In the genomic region with DNA sequence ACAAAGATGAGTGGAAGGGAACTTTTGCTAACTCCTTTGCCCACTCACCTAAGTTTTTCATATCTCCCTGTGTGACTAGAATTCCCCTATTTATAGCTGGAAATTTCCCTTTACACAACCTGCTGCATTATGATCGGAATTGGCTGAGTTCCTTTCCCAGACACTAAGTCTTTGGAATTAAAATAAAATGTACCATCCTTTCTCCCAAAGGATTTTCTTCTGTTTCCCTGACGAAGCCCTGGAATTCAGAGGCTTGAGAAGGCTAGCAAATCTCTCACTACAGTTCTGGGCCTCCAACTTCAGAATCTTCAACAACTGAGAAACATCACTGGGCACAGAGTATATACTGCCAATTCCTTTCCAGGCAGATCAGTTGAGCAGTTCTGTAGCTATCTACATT, we compare ENCODE assay signal across 8 mouse cellular contexts. TPM values are rescaled to one million over a fixed set of nuclear protein-coding genes. Genes with fewer than 3 reads are reported as not detected.
A peak's percentile ranks its signal among the peaks of the same experiment; 100 is the strongest.
DNase-seq lines count a peak whose midpoint lies in the region; ATAC-seq and TF ChIP-seq lines count a peak whose summit lies in the region.

No protein-coding gene starts in this region.

- H3K4me2 ChIP-seq in kidney, embryonic 14.5 days (replicated peaks; ENCODE audit: low read depth, low read length), result peak overlapping the region; percentile 64
- peak overlapping the region; percentile 77 for H3K4me2 ChIP-seq in hindbrain, embryonic 15.5 days
- peak overlapping the region; percentile 60 for H3K4me2 ChIP-seq in midbrain, embryonic 15.5 days

- no peaks in the 10 kb centered on the region for H3K36me3 ChIP-seq in kidney, embryonic 14.5 days (ENCODE audit: control insufficient read depth, insufficient read depth, low read length)
- no peaks in the 10 kb centered on the region for H3K36me3 ChIP-seq in hindbrain, embryonic 15.5 days
- no peaks in the 10 kb centered on the region for H3K36me3 ChIP-seq in midbrain, embryonic 15.5 days (replicated peaks)

- DNase-seq in kidney, adult 11 months, result no peak
- DNase-seq in adrenal gland, adult 8-10 months, result no peak
- DNase-seq in thymus, postnatal 4 days, result no peak
- no peak for DNase-seq in frontal cortex, postnatal 36 days (ENCODE audit: low spot score in 2 of 2)

- no peak for TF ChIP-seq POLR2A in cortical plate, adult 2 months (IDR thresholded peaks at IDR 0.05; ENCODE audit: extremely low read depth, insufficient read depth, low read length)

- TF ChIP-seq CTCF in cortical plate, adult 2 months (IDR thresholded peaks at IDR 0.05; ENCODE audit: extremely low read depth, insufficient read depth, low read length), result no peak

- H3K9ac ChIP-seq in kidney, embryonic 14.5 days (ENCODE audit: low read depth, low read length), result peak overlapping the region; percentile 91; the same call in 1 of the 2 replicates
- H3K9ac ChIP-seq in hindbrain, embryonic 15.5 days, result peak overlapping the region; percentile 92
- H3K9ac ChIP-seq in midbrain, embryonic 15.5 days, result peak overlapping the region; percentile 97

- peak overlapping the region; percentile 90 for H3K4me3 ChIP-seq in kidney, embryonic 14.5 days (ENCODE audit: low read length)
- peak overlapping the region; percentile 46; the same call in 1 of the 2 replicates for H3K4me3 ChIP-seq in cortical plate, adult 2 months (ENCODE audit: insufficient read depth, low read length)
- peak overlapping the region; percentile 72 for H3K4me3 ChIP-seq in hindbrain, embryonic 15.5 days
- peak overlapping the region; percentile 69 for H3K4me3 ChIP-seq in midbrain, embryonic 15.5 days

- H3K9me3 ChIP-seq in kidney, embryonic 14.5 days (ENCODE audit: control insufficient read depth, low read length), result no peaks in the 10 kb centered on the region
- no peaks in the 10 kb centered on the region for H3K9me3 ChIP-seq in hindbrain, embryonic 15.5 days
- no peaks in the 10 kb centered on the region for H3K9me3 ChIP-seq in midbrain, embryonic 15.5 days

- WGBS in kidney, embryonic 14.5 days, result 34% methylated on average over 2 of the region's 2 CpGs
- 28% methylated on average over 2 of the region's 2 CpGs for WGBS in hindbrain, embryonic 15.5 days
- WGBS in midbrain, embryonic 15.5 days, result 20% methylated on average over 2 of the region's 2 CpGs

- peaks cover 18% of the 10 kb centered on the region; the same call in 1 of the 2 replicates for H3K4me1 ChIP-seq in kidney, embryonic 14.5 days (ENCODE audit: control insufficient read depth, insufficient read depth, low read length)
- peaks cover 10% of the 10 kb centered on the region; the same call in 1 of the 2 replicates for H3K4me1 ChIP-seq in cortical plate, adult 2 months (ENCODE audit: control insufficient read depth, insufficient read depth, low read length)
- peaks cover 49% of the 10 kb centered on the region for H3K4me1 ChIP-seq in hindbrain, embryonic 15.5 days (replicated peaks)
- H3K4me1 ChIP-seq in midbrain, embryonic 15.5 days, result peaks cover 40% of the 10 kb centered on the region

- no peaks in the 10 kb centered on the region for H3K27me3 ChIP-seq in kidney, embryonic 14.5 days (ENCODE audit: control insufficient read depth, insufficient read depth, low read length)
- H3K27me3 ChIP-seq in hindbrain, embryonic 15.5 days, result no peaks in the 10 kb centered on the region
- H3K27me3 ChIP-seq in midbrain, embryonic 15.5 days (replicated peaks), result no peaks in the 10 kb centered on the region

- H3K27ac ChIP-seq in kidney, embryonic 14.5 days (ENCODE audit: low read depth, low read length), result no peak overlapping the region
- H3K27ac ChIP-seq in cortical plate, adult 2 months (ENCODE audit: insufficient read depth, low read length), result 0 out of 2 replicates have a peak overlapping the region, but pooled peaks have one; percentile 31
- peak overlapping the region; percentile 96 for H3K27ac ChIP-seq in hindbrain, embryonic 15.5 days (replicated peaks)
- peak overlapping the region; percentile 97; the same call in 1 of the 2 replicates for H3K27ac ChIP-seq in midbrain, embryonic 15.5 days

- no peak for ATAC-seq in kidney, embryonic 14.5 days (ENCODE audit: low FRiP score, low TSS enrichment)
- ATAC-seq in hindbrain, embryonic 15.5 days (ENCODE audit: low FRiP score, low read depth), result no peak
- ATAC-seq in midbrain, embryonic 15.5 days (replicated peaks), result no peak

RNA-seq across cellular contexts. Expression of gene Akap11, which starts 1.2 kb away (rescaled TPM):
- polyA plus RNA-seq in kidney, embryonic 14.5 days (2014; fragmentation: Nextera tagmentation; extraction: Ambion mirVana), result 17.7 and 19.7 TPM in 2 replicates
- polyA plus RNA-seq in cortical plate, adult 2 months (2012; rRNA removed), result 53.9 and 54.3 TPM in 2 replicates
- 33.2 and 36.8 TPM in 2 replicates for polyA plus RNA-seq in hindbrain, embryonic 15.5 days (2015; fragmentation: Nextera tagmentation; extraction: Ambion mirVana)
- polyA plus RNA-seq in midbrain, embryonic 15.5 days (2015; fragmentation: Nextera tagmentation; extraction: Ambion mirVana), result 38.8 and 43.5 TPM in 2 replicates
- 10 to 100 TPM; 53.8 to 63.1 (median 59.4) TPM for total RNA-seq in adrenal gland, adult 8-10 months (2022)
